Mouse (Mus musculus) limb, embryonic 14.5 days (tissue): ENCODE measurements around the gene Slc39a1. TPM values are rescaled to one million over a fixed set of nuclear protein-coding genes. Genes with fewer than 3 reads are reported as not detected.

Experiments
- ATAC-seq: fragments of 200-750 bp; cut with Nextera tagmentation; 2 replicates; pipeline ENCODE4 v1.8.0; 2017; ENCODE audit warnings: low read depth, moderate number of reproducible peaks, moderate TSS enrichment; ENCODE audit not compliant: low FRiP score
- DNase-seq: peaks from one replicate; pipeline ENCODE4 v3.0.0-alpha.2; 2015; ENCODE audit warnings: low spot score
- H3K27ac ChIP-seq: fragments of 300-500 bp; sonication (generic); replicated peaks from 2 replicates; pipeline ENCODE4 v1.5.1; 2014; ENCODE audit warnings: low read depth, mild to moderate bottlenecking, low read length, moderate library complexity, mixed read lengths
- H3K27me3 ChIP-seq: fragments of 300-500 bp; sonication (generic); 2 replicates; pipeline ENCODE4 v1.6.1; 2014; ENCODE audit warnings: low read length, mixed read lengths; ENCODE audit not compliant: control insufficient read depth, insufficient read depth
- H3K36me3 ChIP-seq: fragments of 300-500 bp; sonication (generic); 2 replicates; pipeline ENCODE4 v1.6.1; 2014; ENCODE audit warnings: mild to moderate bottlenecking, low read length, moderate library complexity, mixed read lengths; ENCODE audit not compliant: control insufficient read depth, insufficient read depth
- H3K4me1 ChIP-seq: fragments of 300-500 bp; sonication (generic); 2 replicates; pipeline ENCODE4 v1.6.1; 2014; ENCODE audit warnings: antibody characterized with exemption, low read length, mixed read lengths; ENCODE audit not compliant: control insufficient read depth, insufficient read depth
- H3K4me2 ChIP-seq: fragments of 300-500 bp; sonication (generic); replicated peaks from 2 replicates; pipeline ENCODE4 v1.6.1; 2014; ENCODE audit warnings: low read depth, mild to moderate bottlenecking, low read length, moderate library complexity; ENCODE audit not compliant: severe bottlenecking
- H3K4me3 ChIP-seq: fragments of 300-500 bp; sonication (generic); replicated peaks from 2 replicates; pipeline ENCODE4 v1.5.1; 2014; ENCODE audit warnings: low read length
- H3K9ac ChIP-seq: fragments of 300-500 bp; sonication (generic); 2 replicates; pipeline ENCODE4 v1.6.1; 2014; ENCODE audit warnings: mild to moderate bottlenecking, low read depth, low read length, moderate library complexity; ENCODE audit not compliant: severe bottlenecking
- H3K9me3 ChIP-seq: fragments of 300-500 bp; sonication (generic); 2 replicates; pipeline ENCODE4 v1.6.1; 2016; ENCODE audit warnings: low read length; ENCODE audit not compliant: control insufficient read depth
- POLR2A ChIP-seq: fragments of 200-500 bp; IDR thresholded peaks from 2 replicates; pipeline ENCODE4 v1.8.0; 2012; ENCODE audit warnings: inconsistent platforms, mild to moderate bottlenecking, moderate library complexity, borderline replicate concordance; ENCODE audit not compliant: insufficient read depth, insufficient read length; ENCODE audit errors: extremely low read depth
- WGBS: fragments of 180-500 bp; shearing (Covaris S2); extraction: QIAGEN DNeasy Blood & Tissue Kit; methylation state at CpG from one replicate; pipeline ENCODE4 v1.1.7; 2014; 5-methylcytosine and 5-hydroxymethylcytosine counted together
- polyA plus RNA-seq, 2 experiments: library from polyadenylated mRNA; depleted of rRNA in 1 of 2; stranded (reverse) in 1 of 2; unstranded in 1 of 2; fragments of >200 nt; fragmentation: Nextera tagmentation in 1 of 2; extraction: Ambion mirVana in 1 of 2; gene quantifications; 2 replicates each; pipeline versions ENCODE4 v1.2.1 to v1.2.3; 2012 to 2014

The Slc39a1 gene
- polyA plus RNA-seq, 2 experiments: 56.8 to 104 TPM

- no peak for TF ChIP-seq POLR2A
- DNase-seq (no peak), ATAC-seq (no peak)
- Histone ChIP-seq H3K4me3 (no peak overlapping the region), H3K27ac (no peak overlapping the region), H3K4me1 (peaks cover 11% of the 10 kb centered on the region), H3K9ac (no peak overlapping the region), H3K36me3 (peaks cover 10% of the 10 kb centered on the region), H3K27me3 (no peaks in the 10 kb centered on the region), H3K4me2 (no peak overlapping the region), H3K9me3 (no peaks in the 10 kb centered on the region)
- 88% methylated on average over 3 of the region's 3 CpGs for WGBS
These were observed 25.0 kb upstream of the Slc39a1 start for GRCm38 (mm10) chr3:90222941-90223340.

- H3K36me3 ChIP-seq: peaks cover 10% of the 10 kb centered on the region
- ATAC-seq (no peak), DNase-seq (no peak)
- H3K4me1 ChIP-seq: peaks cover 11% of the 10 kb centered on the region
- no peak overlapping the region for H3K27ac ChIP-seq
- no peak overlapping the region for H3K4me3 ChIP-seq
- no peak overlapping the region for H3K4me2 ChIP-seq
- no peaks in the 10 kb centered on the region for H3K27me3 ChIP-seq
- H3K9ac ChIP-seq: no peak overlapping the region
- 72% methylated on average over 10 of the region's 10 CpGs for WGBS
- no peak for TF ChIP-seq POLR2A
- H3K9me3 ChIP-seq: no peaks in the 10 kb centered on the region
These were observed 23.6 kb upstream of the Slc39a1 start for GRCm38 (mm10) chr3:90224331-90224730.

- ATAC-seq (no peak), DNase-seq (no peak)
- Histone ChIP-seq H3K27ac (peak overlapping the region; percentile 88; the same call in 1 of the 2 replicates), H3K4me3 (peak overlapping the region; percentile 74), H3K4me2 (peak overlapping the region; percentile 80), H3K4me1 (peaks cover 4% of the 10 kb centered on the region; the same call in 1 of the 2 replicates), H3K36me3 (peaks cover 22% of the 10 kb centered on the region), H3K27me3 (no peaks in the 10 kb centered on the region), H3K9me3 (no peaks in the 10 kb centered on the region), H3K9ac (peak overlapping the region; percentile 83)
- TF ChIP-seq POLR2A: no peak
- WGBS: 14% methylated on average over 8 of the region's 8 CpGs
These were observed 16.9 kb upstream of the Slc39a1 start for GRCm38 (mm10) chr3:90231075-90231474.

- H3K4me3 ChIP-seq: peak within 1 kb of the TSS; percentile 74
- H3K9ac ChIP-seq: peak within 1 kb of the TSS; percentile 83
- H3K27me3 ChIP-seq: no peaks in the 10 kb centered on the region
- peak within 1 kb of the TSS; percentile 80 for H3K4me2 ChIP-seq
- TF ChIP-seq POLR2A: peak; percentile 90; the same call in 1 of the 2 replicates
- H3K4me1 ChIP-seq: peaks cover 4% of the 10 kb centered on the region; the same call in 1 of the 2 replicates
- ATAC-seq (peak; percentile 97), DNase-seq (peak; percentile 94)
- under 1% methylated on average over 60 of the region's 61 CpGs for WGBS
- H3K36me3 ChIP-seq: peaks cover 23% of the 10 kb centered on the region
- H3K9me3 ChIP-seq: no peaks in the 10 kb centered on the region
- H3K27ac ChIP-seq: peak within 1 kb of the TSS; percentile 88
These were observed 16.3 kb upstream of the Slc39a1 start, which contains the start of gene Jtb for GRCm38 (mm10) chr3:90231507-90232333. Jtb (plus strand) TSS chr3:90231597.

- Histone ChIP-seq H3K27me3 (no peaks in the 10 kb centered on the region), H3K9ac (no peak overlapping the region), H3K4me1 (peaks cover 14% of the 10 kb centered on the region), H3K4me2 (no peak overlapping the region), H3K36me3 (peaks cover 8% of the 10 kb centered on the region; the same call in 1 of the 2 replicates), H3K4me3 (no peak overlapping the region), H3K9me3 (no peaks in the 10 kb centered on the region), H3K27ac (no peak overlapping the region)
- TF ChIP-seq POLR2A: no peak
- 86% methylated on average over 2 of the region's 2 CpGs for WGBS
- DNase-seq: no peak
- ATAC-seq: no peak
These were observed 6.7 kb upstream of the Slc39a1 start for GRCm38 (mm10) chr3:90241251-90241650.
